Mouse (Mus musculus): ENCODE measurements around the gene Tmem132d.

The Tmem132d gene

DNA sequence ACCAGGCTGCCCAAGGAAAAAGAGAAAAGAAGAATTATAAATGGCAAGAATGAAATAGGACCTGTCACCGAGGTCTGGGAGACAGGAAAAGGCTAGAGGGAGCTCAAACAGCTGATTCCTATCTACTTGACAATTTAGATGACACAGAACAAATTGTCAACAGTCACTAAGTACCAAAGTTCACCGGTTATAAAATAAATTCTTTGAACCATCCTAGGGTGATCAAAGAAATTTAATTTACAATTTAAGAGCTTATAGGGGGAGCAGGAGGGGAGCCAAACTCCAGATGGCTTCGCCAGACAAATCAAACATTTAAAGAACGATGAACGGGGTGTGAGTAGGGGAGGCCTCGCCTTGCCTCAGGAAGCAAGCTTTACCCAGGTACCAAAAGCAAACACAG is 20.6 kb downstream of the Tmem132d start:
- DNase-seq (ENCODE audit: extremely low read depth, low read depth, low spot score) = no peak

- no peak for DNase-seq (ENCODE audit: extremely low read depth, low read depth, low spot score)
Measured at GRCm38 (mm10) chr5:128407546-128407945, 25.3 kb downstream of the Tmem132d start.

GRCm38 (mm10) chr5:128405071-128405470 is 27.8 kb downstream of the Tmem132d start:
- DNase-seq (ENCODE audit: extremely low read depth, low read depth, low spot score) = no peak

GRCm38 (mm10) chr5:128404223-128404622 is 28.7 kb downstream of the Tmem132d start:
- no peak for DNase-seq (ENCODE audit: extremely low read depth, low read depth, low spot score)

GRCm38 (mm10) chr5:128392372-128392771 is 40.5 kb downstream of the Tmem132d start:
- no peak for DNase-seq (ENCODE audit: extremely low read depth, low read depth, low spot score)

GRCm38 (mm10) chr5:128389665-128390064 is 43.2 kb downstream of the Tmem132d start:
- no peak for DNase-seq (ENCODE audit: extremely low read depth, low read depth, low spot score)

GRCm38 (mm10) chr5:128388358-128389141 is 44.3 kb downstream of the Tmem132d start:
- no peak for DNase-seq (ENCODE audit: extremely low read depth, low read depth, low spot score)

DNA sequence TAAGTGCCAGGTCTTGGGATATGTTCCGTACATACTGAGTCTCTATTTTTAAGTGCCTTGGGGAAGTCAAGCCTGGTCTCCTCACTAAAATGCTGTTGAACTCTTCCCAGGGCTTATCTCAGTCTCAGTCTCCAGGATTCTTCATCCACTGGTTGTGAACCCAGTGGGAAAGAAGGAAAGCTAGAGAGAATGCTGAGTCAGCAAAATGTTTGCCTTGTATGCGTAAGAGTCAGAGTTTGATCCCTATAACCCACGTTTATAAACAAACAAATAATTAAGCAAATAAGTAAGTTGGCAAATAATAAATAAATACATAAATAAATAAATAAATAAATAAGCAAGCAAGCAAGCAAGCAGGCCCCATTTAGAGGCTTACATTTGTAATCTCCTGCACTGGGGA is 63.1 kb downstream of the Tmem132d start:
- DNase-seq (ENCODE audit: extremely low read depth, low read depth, low spot score) = no peak

DNA sequence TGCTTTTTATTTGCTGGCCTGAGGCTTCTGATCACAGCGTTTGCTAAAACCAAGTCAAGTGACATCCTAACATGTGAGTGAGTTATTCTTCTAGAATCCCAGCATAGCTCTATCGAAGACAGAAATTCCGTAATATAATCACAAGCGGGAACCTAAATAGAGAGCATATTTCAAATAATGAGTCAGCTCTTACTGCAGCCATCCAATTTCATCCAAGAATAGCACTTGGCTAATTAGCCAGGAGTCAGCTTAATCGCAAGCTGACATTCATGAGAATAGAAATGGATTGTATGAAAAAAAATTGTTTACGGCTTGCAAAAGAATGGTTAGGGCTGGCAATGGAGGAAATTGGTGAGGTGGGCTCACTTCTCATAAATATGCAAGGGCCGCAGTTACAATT is 63.8 kb downstream of the Tmem132d start:
- DNase-seq (ENCODE audit: extremely low read depth, low read depth, low spot score) = no peak

DNA sequence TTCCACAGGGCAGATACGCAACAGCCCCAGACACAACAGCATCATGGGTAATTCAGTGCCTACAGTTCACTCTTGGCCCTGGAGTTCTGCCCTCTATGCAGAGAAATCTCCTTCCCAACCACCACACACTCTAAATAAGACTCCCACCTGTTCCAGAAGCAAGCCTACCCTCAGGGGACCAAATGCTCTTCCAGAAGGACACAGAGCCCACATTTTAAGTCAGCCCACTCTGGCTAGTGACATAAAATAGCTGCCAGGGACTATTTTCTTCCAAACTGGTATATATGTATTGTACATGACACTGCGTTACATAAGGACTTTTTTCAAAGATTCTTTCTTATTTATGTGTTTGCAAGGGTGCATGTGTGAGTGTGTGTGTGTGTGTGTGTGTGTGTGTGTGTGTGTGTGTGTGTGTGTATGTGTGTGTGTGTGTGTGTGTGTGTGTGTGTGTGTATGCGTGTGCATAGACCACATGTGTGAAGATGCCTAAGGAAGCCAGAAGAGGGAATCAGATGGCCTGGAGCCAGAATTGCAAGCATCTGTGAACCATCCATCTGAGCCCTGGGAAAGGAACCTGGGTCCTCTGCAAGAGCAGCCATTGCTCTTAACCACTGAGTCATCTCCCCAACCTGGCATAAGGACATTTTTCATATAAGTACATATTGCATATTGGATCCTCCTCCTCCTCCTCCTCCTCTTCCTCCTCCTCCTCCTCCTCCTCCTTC is 67.5 kb downstream of the Tmem132d start:
- no peak for DNase-seq (ENCODE audit: extremely low read depth, low read depth, low spot score)

DNA sequence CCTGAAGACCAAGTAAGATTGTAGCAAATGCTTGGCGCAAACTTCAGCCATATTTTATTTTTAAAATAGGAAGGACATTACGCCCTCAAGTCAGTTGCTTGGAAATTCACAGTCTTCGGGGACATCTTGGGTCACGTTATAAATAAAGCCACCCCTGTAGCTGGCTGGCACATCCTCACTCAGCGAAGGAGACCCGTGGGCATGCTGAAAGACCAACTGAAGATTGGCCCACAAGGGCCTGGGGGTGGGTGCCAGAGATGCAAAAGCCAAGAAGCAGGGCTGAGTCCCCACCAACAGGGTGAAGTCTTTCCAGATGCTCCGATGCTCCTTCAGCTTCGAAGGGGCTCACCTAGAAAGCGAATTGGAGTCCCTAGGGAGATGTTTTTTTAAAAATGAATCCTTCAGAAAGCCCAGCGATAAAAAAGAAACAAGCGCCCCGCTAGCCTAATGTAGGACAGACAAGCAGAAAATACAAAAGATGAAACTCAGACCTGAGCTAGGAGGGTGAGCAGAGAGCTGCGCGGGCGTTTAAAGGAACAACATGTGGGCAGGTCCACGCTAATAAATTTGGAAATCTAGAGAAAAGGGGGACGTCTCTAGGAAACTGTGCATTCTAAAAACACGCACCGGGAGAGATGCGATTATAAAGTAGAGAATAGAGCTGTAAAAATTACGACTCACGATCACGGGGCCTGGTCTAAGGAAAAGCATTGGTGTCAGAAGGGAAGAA is 71.8 kb downstream of the Tmem132d start:
- DNase-seq (ENCODE audit: extremely low read depth, low read depth, low spot score) = no peak

GRCm38 (mm10) chr5:128348835-128349234 is 84.0 kb downstream of the Tmem132d start:
- no peak for DNase-seq (ENCODE audit: extremely low read depth, low read depth, low spot score)

GRCm38 (mm10) chr5:128336841-128337240 is 96.0 kb downstream of the Tmem132d start:
- no peak for DNase-seq (ENCODE audit: extremely low read depth, low read depth, low spot score)

DNA sequence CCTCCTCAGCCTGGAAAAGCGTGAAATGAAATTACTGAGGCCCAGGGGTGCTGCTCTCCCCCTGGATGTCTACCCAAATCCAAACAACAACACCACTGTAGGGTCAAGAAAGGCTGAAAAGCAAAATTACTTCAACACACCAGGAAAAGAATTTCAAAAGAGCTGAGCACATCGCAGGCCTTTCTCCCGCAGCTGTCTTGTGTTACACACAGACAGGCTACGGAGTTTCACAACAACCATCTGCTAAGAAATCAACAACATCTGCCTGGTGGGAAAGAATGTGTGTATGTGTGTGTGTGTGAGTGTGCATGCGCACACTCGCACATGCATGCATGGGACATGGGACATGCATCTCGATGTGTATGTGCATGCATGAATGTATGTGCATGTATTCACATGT is 100.1 kb downstream of the Tmem132d start:
- no peak for DNase-seq (ENCODE audit: extremely low read depth, low read depth, low spot score)

DNA sequence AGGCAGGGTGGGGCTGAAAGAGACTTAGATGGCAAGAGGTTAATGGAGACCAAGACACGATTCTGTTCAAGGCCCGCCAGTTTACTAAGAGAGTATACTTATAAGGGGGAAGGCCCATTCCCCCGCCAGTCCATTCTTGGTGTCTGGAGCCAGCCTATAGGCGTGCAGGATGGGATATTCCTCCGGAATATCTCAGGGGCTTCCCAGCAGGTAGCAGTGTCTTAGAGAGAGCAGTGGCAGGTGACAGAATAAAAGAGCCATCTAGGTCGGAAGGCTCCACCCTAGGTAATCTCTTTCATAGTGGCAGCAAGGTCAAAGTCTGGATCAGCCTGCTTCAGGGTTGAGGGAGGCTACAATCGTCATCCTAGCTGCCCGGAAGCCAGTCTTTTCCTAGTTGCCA is 102.5 kb downstream of the Tmem132d start:
- DNase-seq (ENCODE audit: extremely low read depth, low read depth, low spot score) = no peak

GRCm38 (mm10) chr5:128302387-128302786 is 130.5 kb downstream of the Tmem132d start:
- DNase-seq (ENCODE audit: extremely low read depth, low read depth, low spot score) = no peak

- no peak for DNase-seq (ENCODE audit: extremely low read depth, low read depth, low spot score)
Measured at GRCm38 (mm10) chr5:128291191-128291590, 141.7 kb downstream of the Tmem132d start.

- DNase-seq (ENCODE audit: extremely low read depth, low read depth, low spot score) = no peak
Measured at GRCm38 (mm10) chr5:128273255-128273654, 159.6 kb downstream of the Tmem132d start.

DNA sequence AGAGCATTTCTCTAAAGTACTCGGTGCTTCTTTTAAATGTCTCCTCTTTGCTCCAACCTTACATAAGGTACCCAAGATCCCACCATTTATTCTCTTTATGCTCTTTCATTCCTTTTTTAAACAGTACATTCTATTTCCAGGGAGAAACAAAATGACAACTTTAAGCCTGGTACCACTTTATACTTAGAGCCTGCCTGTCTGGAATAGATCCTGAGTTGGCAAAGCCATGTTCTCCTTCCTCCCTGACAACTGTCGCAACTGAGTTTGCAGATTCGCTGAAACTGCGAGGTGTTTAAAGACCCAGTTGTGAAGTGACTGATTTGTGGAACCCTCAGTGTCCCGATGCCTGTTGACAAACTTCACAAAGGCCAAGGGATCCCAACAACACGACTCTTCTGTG is 165.5 kb downstream of the Tmem132d start:
- no peak for DNase-seq (ENCODE audit: extremely low read depth, low read depth, low spot score)

- DNase-seq (ENCODE audit: extremely low read depth, low read depth, low spot score) = no peak
Measured at GRCm38 (mm10) chr5:128244219-128244618, 188.7 kb downstream of the Tmem132d start.

GRCm38 (mm10) chr5:128236638-128237335 is 196.1 kb downstream of the Tmem132d start:
- no peak for DNase-seq (ENCODE audit: extremely low read depth, low read depth, low spot score)

All from fat pad, adult 2 months (tissue).